ENCODE assay signal across 11 mouse cellular contexts in genomic region chr7:63802751-63803150, GRCm38 (mm10).
DNase-seq lines count a peak whose midpoint lies in the region; ATAC-seq and TF ChIP-seq lines count a peak whose summit lies in the region.
"Had no signal": no experiment of that assay in that cellular context is flagged by ENCODE, and none has a peak within 500 bp of the region (broad histone marks: within the 10 kb centered on the region; RNA-seq: fewer than 3 reads in every experiment).

No protein-coding gene starts in this region.

- peaks cover 6% of the 10 kb centered on the region for H3K9me3 ChIP-seq in heart, embryonic 11.5 days (replicated peaks; ENCODE audit: control insufficient read depth, low read length)
- no peaks in the 10 kb centered on the region for H3K9me3 ChIP-seq in forebrain, embryonic 11.5 days (ENCODE audit: control insufficient read depth, low read length)
- H3K9me3 ChIP-seq in hindbrain, embryonic 16.5 days (ENCODE audit: control insufficient read depth, low read length) = no peaks in the 10 kb centered on the region
- H3K9me3 ChIP-seq: intestine, embryonic 15.5 days; lung, embryonic 15.5 days had no signal

- peak; percentile 77 to 80 for DNase-seq in heart, adult 2 months
- DNase-seq in A20 (ENCODE audit: low read depth, low spot score) = peak; percentile 8
- DNase-seq in c-Kit-positive CD71-positive TER-119-negative erythroid progenitor cells, embryonic 14.5 days (ENCODE audit: low read depth) = peak; percentile 44
- DNase-seq in kidney, postnatal 4 days = peak; percentile 47 to 67
- DNase-seq in forebrain, embryonic 11.5 days (ENCODE audit: low spot score) = no peak
- no peak for DNase-seq in right cerebral cortex, adult 2 months (ENCODE audit: low spot score in 2 of 2)

- no peaks in the 10 kb centered on the region for H3K4me1 ChIP-seq in heart, adult 2 months (ENCODE audit: control insufficient read depth, insufficient read depth, low read length)
- no peaks in the 10 kb centered on the region for H3K4me1 ChIP-seq in heart, embryonic 11.5 days (ENCODE audit: control insufficient read depth, insufficient read depth, low read length)
- H3K4me1 ChIP-seq in forebrain, embryonic 11.5 days (replicated peaks; ENCODE audit: control insufficient read depth, insufficient read depth, low read length) = no peaks in the 10 kb centered on the region
- H3K4me1 ChIP-seq in hindbrain, embryonic 16.5 days (ENCODE audit: control insufficient read depth, insufficient read depth, low read depth, low read length) = no peaks in the 10 kb centered on the region
- H3K4me1 ChIP-seq: intestine, embryonic 15.5 days; lung, embryonic 15.5 days had no signal

- no peak for TF ChIP-seq CTCF in heart, adult 2 months (IDR thresholded peaks at IDR 0.05)

- peak overlapping the region; percentile 2; the same call in 1 of the 2 replicates for H3K27ac ChIP-seq in heart, adult 2 months
- H3K27ac ChIP-seq in heart, embryonic 11.5 days (ENCODE audit: low read depth, low read length) = no peak overlapping the region
- no peak overlapping the region for H3K27ac ChIP-seq in forebrain, embryonic 11.5 days (ENCODE audit: low read depth, low read length)
- no peak overlapping the region for H3K27ac ChIP-seq in hindbrain, embryonic 16.5 days (ENCODE audit: low read depth, low read length)
- H3K27ac ChIP-seq: intestine, embryonic 15.5 days; lung, embryonic 15.5 days had no signal

- H3K4me2 ChIP-seq in heart, embryonic 11.5 days = no peak overlapping the region
- no peak overlapping the region for H3K4me2 ChIP-seq in forebrain, embryonic 11.5 days (ENCODE audit: low read depth, low read length, severe bottlenecking)
- H3K4me2 ChIP-seq in hindbrain, embryonic 16.5 days (ENCODE audit: low read length) = no peak overlapping the region
- H3K4me2 ChIP-seq: intestine, embryonic 15.5 days; lung, embryonic 15.5 days had no signal

- WGBS in heart, adult 2 months = 88% methylated on average over 21 of the region's 21 CpGs
- 88% methylated on average over 21 of the region's 21 CpGs for WGBS in heart, embryonic 11.5 days (ENCODE audit: insufficient replicate concordance)
- 93% methylated on average over 21 of the region's 21 CpGs for WGBS in forebrain, embryonic 11.5 days
- WGBS in hindbrain, embryonic 16.5 days = 94% methylated on average over 21 of the region's 21 CpGs

- no peaks in the 10 kb centered on the region for H3K79me2 ChIP-seq in heart, adult 2 months (replicated peaks; ENCODE audit: control insufficient read depth, insufficient read depth, low read length)

- H3K4me3 ChIP-seq in heart, adult 2 months = no peak overlapping the region
- H3K4me3 ChIP-seq in heart, embryonic 11.5 days (ENCODE audit: low read depth, low read length) = no peak overlapping the region
- no peak overlapping the region for H3K4me3 ChIP-seq in forebrain, embryonic 11.5 days (ENCODE audit: low read depth, low read length)
- H3K4me3 ChIP-seq in hindbrain, embryonic 16.5 days (ENCODE audit: low read length) = no peak overlapping the region
- H3K4me3 ChIP-seq: erythroblast, embryonic 14.5 days; intestine, embryonic 15.5 days; lung, embryonic 15.5 days had no signal

- no peak for TF ChIP-seq EP300 in heart, adult 2 months (IDR thresholded peaks at IDR 0.05; ENCODE audit: insufficient read depth, low read depth, low read length)

- no peaks in the 10 kb centered on the region for H3K27me3 ChIP-seq in heart, adult 2 months (ENCODE audit: control insufficient read depth, insufficient read depth, low read length)
- H3K27me3 ChIP-seq in heart, embryonic 11.5 days (ENCODE audit: control insufficient read depth, insufficient read depth, low read length) = no peaks in the 10 kb centered on the region
- H3K27me3 ChIP-seq in forebrain, embryonic 11.5 days (ENCODE audit: control insufficient read depth, insufficient read depth, low read length) = no peaks in the 10 kb centered on the region
- no peaks in the 10 kb centered on the region for H3K27me3 ChIP-seq in hindbrain, embryonic 16.5 days (replicated peaks; ENCODE audit: control insufficient read depth, insufficient read depth, low read length)
- H3K27me3 ChIP-seq: intestine, embryonic 15.5 days; lung, embryonic 15.5 days had no signal

- ATAC-seq in heart, embryonic 11.5 days (replicated peaks; ENCODE audit: insufficient number of reproducible peaks, low FRiP score, low TSS enrichment) = no peak
- no peak for ATAC-seq in forebrain, embryonic 11.5 days (replicated peaks; ENCODE audit: low FRiP score)
- ATAC-seq in hindbrain, embryonic 16.5 days = no peak
- ATAC-seq: intestine, embryonic 15.5 days had no signal

- TF ChIP-seq POLR2A in heart, adult 2 months (IDR thresholded peaks at IDR 0.05; ENCODE audit: insufficient read depth, low read depth, low read length) = no peak

- intact Hi-C loops in heart, adult 2 months (cut with DNase I) = no loop called here

- H3K36me3 ChIP-seq in heart, adult 2 months (ENCODE audit: control insufficient read depth, insufficient read depth, low read length) = no peaks in the 10 kb centered on the region
- no peaks in the 10 kb centered on the region for H3K36me3 ChIP-seq in heart, embryonic 11.5 days (ENCODE audit: control insufficient read depth, insufficient read depth, low read length)
- H3K36me3 ChIP-seq in forebrain, embryonic 11.5 days (ENCODE audit: control insufficient read depth, insufficient read depth, low read length) = no peaks in the 10 kb centered on the region
- H3K36me3 ChIP-seq in hindbrain, embryonic 16.5 days (ENCODE audit: control insufficient read depth, insufficient read depth, low read length) = no peaks in the 10 kb centered on the region
- H3K36me3 ChIP-seq: intestine, embryonic 15.5 days; lung, embryonic 15.5 days had no signal

- no peak overlapping the region for H3K9ac ChIP-seq in heart, adult 2 months (ENCODE audit: low read depth, low read length)
- no peak overlapping the region for H3K9ac ChIP-seq in heart, embryonic 11.5 days (ENCODE audit: low read depth, low read length)
- H3K9ac ChIP-seq in forebrain, embryonic 11.5 days (ENCODE audit: low read length) = no peak overlapping the region
- no peak overlapping the region for H3K9ac ChIP-seq in hindbrain, embryonic 16.5 days (ENCODE audit: low read depth, low read length)
- H3K9ac ChIP-seq: intestine, embryonic 15.5 days; lung, embryonic 15.5 days had no signal

Comparison
In these comparisons a context has a peak if more than half of its experiments do, and no peak if none do; other contexts are left out.
1. DNase-seq: peak in heart, adult 2 months (2 of 2), A20 (single experiment), c-Kit-positive CD71-positive TER-119-negative erythroid progenitor cells, embryonic 14.5 days (single experiment) and kidney, postnatal 4 days (2 of 2); none in forebrain, embryonic 11.5 days (single experiment) and right cerebral cortex, adult 2 months (0 of 2).